Mouse (Mus musculus) kidney, adult 8-10 months (tissue): ENCODE measurements around the gene Dnal4.
"Not testable (repeated sequence)": the region's sequence is repeated elsewhere in the genome, so short reads cannot be mapped to it uniquely, and the experiment has no call there.

Experiments used
- DNase-seq, 2 experiments: peaks; one replicate each; pipeline ENCODE4 v3.0.0; 2022

Dnal4 gene

DNA sequence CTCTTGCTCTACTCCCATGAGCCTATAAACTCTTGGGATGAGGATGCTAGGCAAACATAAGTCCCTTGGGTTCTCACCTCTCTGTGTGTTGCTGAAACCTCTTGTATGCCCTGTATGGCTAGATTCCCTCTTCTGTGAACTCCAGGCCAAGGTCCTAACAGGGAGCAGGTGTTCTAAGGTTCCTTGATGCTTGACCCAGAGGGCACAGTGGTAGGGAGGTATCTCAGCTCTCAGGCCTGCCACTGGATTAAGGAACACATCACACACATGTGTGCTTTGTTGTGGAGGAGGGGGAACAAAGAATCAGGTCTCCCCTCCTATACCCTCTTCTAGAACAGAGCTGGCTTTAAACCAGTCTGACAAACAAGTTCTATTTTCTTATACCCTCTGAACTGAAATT lies at the start of gene Dnal4:
TSS of gene Dnal4 (minus strand) at position 101 of the 400 bp plus-strand sequence.
- DNase-seq, result no peak

DNA sequence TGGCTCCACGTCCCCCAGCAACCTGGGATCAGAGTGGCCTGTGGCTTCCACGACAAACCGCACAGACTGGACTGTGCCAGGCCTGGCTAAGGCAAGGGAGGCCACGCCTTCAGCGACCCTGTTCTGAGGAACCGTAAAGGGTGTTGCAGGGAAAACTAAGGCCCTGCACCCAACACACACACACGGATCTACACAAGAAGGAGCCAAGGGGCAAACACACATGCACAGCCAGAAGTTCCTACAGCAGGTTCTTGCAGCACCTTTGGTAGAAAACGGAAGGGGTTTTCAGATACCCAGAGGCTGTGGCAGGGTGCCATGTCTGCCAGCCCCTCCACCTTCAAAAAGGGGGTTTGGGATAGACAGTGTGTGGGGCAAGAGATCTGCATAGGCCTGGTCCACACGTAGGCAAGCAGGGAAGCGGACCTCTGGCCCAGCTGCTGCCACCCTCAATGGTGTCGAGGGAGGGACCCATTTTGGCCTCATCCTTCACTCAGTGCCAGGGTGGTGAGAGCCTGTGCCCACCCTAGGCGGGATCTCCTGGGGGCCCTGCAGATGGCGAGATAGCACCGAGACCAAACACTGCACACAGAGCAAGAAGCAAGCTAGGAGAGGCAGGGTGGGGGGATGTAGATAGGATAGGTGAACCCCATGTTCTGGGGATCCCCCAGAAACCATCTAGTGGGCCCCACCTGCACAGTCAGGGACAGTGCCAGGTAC lies 49.6 kb upstream of the Dnal4 start:
- no peak for DNase-seq

DNA sequence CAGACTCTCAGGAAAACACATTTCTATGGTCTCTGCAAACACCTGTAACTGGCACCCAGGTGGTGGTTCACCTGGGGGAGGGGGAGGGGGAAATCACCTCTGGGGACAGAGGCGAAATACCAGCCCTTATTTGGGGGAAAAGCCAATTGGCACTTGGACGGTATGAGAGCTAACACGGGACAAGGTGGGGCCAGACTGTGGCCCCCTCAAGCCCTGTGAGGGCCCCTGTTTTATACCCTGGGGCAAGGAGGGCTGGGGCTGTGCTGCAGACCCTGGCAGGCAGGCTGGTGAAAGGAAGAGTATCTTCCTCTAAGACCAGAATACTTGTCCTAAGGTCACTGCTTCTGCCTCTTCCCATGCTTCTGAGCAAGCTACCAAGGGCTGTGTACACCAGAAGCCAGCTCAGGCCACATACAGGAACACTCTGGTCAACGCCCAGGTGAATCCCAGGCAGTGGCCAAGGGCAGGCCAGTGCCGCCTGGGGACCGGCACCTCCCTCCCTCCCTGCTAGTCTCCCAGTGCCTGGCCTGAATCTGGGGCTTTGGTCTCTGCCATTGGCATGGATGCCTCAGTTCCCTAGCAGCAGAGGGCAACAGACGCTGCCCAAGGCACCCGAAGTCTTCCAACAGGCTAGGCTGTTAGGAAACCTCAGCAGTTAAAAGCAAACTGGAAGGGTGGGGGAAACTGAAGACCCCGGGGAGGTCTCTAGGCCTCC lies 48.7 kb upstream of the Dnal4 start:
- DNase-seq, result no peak

DNA sequence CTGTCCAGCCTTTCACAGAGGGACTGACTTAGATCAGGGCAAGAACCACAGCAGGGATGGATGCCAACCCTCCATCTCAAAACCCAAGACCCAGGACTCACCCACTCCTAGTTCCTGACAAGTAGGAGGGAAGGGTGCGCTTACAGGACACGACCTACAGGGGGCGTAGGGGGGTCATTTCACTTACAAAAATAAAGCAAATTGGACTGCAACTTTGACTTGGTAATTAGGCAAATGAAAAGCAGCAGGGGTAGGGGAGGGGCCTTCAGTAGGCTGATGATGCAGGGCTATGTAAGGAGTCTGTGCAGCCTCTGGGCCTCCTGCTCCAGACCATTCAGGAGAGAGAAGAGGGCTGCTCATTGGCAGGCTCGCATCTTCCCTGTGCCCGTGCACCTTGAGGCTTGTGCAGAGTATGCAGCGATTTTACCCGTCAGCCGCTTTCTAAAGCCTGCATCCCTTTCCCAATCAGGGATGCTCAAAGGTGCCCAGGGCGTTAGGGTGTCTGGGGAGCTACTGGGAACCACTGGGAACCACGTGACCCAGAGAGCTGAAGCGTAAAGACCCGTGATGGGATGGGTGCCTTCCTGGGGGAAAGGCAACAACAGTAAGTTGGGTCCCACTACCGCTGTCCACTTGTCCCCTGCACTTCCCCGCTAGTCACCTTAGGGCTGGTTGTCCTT lies 47.6 kb upstream of the Dnal4 start:
- no peak for DNase-seq

DNA sequence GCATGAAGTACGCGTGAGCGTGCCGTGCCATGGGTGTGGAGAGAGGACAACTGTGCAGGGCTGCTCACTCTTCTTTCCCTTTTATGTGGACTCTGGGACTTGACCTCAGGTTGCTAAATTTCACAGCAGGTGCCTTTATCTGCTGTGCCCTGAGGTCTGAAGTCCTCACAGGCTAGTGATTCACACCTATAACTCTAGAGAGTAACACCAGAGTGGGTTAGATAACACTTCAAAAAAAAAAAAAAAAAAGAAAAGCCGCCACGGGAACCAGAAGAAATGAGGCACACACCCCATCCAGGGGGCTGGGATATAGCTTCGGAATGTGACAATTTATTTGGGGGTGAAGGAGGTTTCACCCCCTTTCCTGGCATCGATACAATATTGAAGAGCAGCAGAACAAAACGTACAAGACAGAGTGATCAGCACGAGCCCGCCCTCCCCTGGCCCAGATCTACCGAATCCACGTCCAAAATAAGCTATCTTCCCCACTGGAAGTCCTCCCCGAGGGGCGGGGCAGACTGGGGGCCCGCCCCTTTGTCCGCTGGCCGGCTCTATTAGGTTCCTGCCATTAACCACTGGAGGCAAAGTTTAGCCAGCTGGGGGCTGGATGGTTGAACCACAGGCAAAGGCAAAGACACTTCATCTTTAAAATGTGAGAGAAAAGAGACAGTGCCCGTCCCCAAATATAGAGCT lies 46.1 kb upstream of the Dnal4 start:
- peak; percentile 40 to 44 for DNase-seq

DNA sequence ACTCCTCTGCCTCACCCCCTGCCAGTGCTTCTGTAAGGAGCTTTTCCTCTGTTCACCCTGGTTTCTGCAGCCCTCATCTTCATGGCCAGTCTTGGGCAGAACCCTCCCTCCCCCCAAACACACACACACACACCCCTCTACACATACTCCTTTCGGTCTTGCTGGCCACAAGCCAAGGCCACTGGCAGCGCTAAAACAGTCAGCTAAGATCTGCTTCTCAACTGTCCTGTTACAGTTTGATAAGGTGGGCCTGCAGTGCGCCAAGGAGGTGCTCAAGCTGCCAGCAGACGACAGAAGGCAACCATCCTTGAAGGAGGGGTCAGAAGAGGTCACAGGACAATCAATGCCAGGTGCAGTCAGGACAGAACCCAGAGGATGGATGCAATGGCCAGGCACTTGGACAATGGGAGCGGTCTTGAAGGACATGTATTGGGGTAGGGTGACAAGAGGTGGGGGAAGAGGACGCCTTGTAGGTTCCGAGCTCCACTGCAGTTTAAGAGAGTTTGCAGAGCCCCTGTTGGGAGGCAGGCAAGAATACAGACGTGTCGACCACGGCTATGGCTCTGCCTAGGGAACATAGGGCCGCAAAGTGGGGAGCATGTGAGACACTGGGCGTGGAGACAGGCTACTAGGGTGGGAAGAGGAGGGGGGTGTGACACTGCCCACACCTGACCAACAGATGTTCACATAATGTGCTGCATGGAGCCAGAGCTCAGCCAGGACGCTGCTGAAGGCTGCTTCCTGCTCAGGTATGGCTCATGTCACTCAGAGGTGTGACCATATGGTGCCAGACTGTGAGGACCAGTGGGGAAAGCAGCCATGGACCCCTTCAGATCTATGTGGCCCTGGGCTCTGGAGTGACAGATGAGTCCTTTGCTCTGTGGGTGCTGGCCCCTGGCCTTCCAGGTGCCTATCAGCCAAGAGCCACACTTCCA lies 44.9 kb upstream of the Dnal4 start:
- DNase-seq, result no peak

DNA sequence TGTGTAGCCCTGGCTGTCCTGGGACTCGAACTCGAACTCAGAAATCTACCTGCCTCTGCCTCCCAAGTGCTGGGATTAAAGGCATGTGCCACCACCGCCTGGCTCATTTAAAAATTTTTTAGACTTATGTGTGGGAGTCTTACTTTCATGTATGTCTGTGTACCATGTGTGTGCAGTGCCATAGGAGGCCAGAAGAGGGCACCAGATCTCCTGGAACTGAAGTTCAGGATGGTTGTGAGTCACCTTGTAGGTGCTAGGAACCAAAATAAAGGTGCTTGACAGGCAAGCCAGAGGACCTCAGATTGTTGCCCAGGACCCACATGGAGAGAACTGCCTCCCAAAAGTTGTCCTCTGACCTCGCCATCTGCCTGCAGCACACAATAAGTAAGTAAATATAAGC lies 40.7 kb upstream of the Dnal4 start:
- DNase-seq, result no peak

DNA sequence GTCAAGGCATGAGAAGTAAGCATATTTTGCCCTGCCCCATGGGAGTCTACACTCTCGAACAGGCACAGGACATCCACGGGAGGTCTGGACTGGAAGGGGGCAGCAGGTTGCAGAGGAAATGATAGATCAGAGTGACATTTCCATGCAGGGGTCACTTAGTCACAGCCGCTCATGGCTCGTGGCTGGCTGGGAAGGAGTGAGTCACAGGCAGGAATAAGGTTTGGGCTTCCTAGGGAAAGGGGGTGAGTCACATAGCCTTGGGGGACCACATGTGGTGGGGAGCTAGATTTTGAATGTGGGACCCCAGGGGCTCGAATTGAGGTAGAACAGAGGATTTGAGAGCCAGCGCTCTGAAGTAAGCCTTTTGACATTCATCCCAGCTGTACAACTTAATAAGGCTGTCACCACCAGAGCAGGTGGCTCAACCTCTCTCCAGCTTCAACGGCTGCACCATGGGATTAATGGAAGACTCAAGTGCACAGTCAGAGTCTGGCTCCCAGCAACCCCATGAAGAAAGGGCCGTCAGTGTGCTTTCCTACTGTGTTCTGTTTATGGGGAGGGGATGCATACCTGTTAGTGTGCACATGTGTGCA lies 36.1 kb upstream of the Dnal4 start:
- DNase-seq, result no peak

DNA sequence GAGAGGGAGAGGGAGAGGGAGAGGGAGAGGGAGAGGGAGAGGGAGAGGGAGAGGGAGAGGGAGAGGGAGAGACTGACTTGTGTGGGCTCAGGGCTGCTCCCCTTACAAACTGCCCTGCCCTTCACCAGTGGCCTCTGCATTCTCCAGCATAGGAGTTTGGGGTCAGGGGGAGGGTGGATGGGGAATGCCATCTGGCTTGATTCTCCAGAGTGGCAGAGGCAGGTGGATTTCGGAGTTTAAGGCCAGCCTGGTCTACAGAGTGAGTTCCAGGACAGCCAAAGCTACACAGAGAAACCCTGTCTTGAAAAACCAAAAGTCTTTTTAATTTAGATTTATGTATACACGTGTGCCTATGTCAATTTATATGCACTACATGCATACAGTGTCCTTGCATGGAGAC lies 35.2 kb upstream of the Dnal4 start:
- not testable (repeated sequence) for DNase-seq

DNA sequence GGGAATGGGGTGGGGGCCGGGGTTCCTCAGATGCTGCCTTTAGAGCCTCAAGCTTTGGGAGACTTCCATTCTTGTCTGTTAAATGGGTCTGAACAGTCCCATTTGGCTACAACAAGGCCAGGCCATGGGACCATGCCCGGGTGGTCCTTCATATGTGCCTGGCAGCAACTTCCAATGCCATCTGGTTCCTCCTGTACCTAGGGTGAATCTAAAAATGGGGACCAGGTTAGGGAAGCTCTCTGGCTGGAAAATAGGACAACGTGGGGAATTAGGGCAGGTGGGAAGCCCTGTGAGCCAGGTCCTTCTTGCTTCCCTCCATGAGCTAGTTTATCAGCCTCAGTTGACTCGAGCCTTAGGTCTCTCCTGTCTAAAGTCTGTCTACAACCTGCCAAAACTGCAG lies 33.3 kb upstream of the Dnal4 start:
- DNase-seq, result no peak

DNA sequence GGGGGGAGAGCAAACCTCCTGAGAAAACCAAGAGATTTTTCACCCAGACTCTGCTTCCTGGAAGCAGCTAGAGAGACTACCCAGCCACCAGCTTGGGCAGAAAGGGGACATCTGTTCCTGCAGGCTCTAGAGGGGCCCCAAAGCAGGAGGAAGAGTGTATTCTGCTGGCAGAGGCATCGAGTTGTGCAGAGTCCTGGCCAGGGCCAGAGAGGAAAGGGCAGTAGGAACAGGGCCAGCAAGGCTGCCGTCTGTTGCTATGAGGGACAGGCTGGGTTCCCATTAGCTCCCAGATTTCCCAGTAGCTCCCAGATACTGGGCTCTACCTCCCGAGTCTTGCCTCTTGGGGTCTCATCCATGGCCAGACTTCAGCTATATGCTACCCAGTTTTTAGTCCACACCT lies 32.4 kb upstream of the Dnal4 start:
- DNase-seq, result no peak

DNA sequence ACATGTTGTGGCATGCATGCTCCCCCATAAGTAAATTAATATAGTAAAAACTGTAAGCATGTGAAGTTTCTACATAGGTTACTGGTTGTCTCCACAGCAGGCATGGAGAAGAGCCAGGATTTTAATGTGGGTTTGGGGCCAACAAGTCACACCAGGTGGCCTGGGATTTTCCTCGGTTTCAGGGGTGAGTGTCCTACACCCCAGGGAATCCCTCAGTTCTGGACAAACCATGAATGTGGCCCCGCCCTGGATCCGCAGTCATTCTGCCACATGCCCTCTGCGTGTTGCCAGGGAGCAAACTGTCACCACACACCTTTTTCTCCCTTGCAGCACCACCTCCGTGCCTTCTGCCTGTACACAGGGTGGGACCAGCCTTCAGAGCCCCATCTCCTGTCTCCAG lies 31.0 kb upstream of the Dnal4 start:
- DNase-seq, result no peak

DNA sequence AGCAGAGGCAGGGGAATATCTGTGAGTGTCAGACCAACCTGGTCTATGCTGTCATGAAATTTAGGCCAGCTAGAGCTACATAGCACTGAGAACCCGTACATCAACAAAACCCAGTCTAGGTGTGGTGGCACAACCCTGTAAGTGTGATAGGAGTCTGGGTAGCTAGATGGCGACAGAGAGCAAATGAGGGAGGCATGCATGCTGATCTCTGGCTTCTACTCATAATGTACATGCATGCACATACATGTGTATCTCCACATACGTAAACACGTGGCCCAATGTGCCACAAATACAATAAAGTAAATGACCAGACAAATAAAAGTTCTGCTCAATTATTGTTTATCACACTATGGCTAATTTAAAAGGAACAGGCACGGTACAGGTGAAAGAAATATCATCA lies 30.5 kb upstream of the Dnal4 start:
- DNase-seq, result peak in 1 of 2 experiments; percentile 48

DNA sequence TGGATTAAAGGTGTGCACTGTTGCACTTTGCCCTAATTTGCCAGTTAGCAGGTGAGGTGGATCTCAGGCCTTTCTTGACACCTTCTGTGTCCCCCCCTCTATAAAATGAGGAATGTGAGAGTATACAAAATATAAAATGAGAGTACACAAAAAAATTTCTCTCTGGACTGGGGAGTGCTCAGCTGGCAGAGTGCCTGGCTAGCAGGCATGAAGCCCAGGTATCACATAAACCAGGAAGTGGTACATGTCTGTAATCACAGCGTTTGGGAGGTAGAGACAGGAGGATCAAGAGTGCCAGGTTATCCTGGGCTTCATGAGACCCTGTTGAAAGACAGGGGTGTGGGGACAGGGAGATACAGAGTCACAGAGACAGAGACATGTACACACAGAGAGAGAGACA lies 29.4 kb upstream of the Dnal4 start:
- no peak for DNase-seq

DNA sequence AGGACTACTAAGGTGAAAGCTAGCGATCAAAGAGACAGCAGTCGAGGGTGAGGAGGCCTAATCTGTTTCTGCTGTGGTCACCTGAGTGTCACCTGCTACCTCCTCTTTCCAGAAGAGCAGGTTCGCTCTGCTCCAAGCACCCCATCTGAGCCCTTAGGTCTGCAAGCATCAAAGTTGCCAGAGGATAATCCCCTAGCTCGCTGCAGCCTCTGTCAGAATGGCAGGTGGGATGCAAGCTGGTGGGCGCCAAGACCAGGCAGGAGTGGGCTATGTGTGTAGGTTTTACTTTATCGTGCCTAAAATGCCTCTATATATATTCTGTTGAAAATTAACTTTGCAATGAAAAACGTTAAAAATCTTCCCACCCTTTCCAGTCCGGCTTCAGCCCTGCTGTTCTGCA lies 27.6 kb upstream of the Dnal4 start:
- no peak for DNase-seq

DNA sequence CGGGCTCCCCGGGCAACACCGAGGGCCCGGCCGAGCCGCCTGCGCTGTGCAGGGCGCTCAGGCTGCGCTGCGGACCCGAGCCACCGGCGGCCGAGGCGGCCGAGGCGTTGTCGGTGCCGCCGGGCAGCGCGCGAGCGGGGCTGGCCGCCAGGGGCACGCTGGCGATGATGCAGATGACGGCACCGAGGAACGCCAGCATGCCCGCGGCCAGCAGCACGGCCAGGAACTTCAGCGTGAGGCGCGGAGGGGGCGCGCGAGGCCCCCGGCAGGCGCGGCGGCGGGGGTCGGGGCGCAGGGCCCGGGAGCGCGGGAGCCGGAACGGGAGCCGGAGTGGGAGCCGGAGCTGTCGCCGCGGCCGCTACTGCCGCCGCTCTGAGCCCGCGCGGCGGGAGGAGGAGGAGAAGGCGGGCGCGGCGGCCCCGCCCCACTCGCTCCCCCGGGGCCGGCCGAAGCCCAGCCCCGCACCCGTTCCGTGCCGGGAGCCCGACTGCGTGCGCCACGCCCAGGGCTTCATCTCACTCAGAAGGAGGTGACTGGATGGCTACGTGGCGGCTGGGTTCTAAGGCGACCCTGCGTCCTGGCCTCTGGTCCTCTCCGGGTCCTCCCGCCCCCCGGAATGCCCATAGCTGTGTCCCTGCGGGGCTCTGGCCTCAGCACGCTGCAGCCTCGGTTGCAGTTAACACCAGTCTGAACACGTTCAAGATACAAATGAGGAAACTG lies 26.9 kb upstream of the Dnal4 start, which contains the start of gene Nptxr:
TSS of gene Nptxr (minus strand) at position 415 of the 720 bp plus-strand sequence.
- DNase-seq, result peak in 1 of 2 experiments; percentile 19

DNA sequence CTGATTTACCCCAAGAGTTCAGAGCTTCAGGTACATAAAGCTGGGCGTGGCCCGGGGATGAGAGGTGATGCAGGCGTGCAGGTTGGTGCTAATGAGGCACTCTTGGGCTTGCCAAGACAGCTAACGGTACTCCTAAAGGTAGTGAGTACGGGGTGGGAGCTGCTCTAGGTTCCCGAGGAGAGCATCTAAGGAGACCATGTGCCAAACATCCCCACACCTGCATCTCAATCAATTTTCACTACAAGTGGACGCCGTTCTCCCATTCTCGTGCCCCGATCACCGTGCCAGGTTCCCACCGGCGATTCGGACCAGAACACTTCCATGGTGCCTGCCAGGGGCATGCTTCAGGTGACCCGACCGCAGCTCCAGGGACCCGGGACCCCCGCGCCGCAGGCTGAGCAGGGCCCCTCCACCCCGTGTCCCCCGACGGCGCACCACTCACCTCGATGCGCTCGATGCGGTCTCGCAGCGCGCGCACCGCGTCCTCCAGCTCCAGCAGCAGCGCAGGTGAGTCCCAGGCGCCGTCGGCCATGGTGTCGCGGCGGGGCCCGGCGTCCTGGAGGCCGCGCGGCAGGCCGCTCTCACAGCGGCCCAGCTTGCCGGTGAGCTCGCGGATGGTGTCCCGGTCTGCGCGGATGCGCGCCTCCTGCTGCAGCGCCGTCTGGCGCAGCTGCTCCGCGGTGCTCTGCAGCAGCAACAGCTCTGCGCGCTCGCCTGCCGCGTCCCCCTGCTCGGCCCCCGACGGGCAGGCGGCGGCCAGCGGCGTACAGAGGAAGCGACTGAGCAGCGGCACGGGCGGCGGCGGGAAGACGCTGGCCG lies 26.1 kb upstream of the Dnal4 start:
- DNase-seq, result no peak

DNA sequence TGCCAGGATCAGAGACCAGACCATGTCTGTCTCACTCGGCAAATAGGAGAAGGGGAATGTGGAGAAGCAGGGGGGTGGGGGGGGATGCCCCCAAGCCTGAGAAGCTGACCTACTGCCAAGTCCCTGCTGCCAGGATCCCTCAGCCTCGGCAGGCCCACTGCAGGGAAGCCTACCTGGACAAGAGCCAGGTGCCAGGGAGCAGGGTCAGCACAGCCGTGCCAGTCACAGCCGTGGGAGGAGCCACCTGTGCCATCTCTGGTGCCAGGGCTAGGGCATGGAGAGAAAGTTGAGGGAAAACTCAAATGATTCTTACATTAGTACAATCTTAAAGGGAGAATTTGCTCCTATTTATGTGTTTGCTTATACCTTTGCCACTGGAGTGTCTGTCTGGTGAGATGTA lies 24.7 kb upstream of the Dnal4 start:
- DNase-seq, result no peak

DNA sequence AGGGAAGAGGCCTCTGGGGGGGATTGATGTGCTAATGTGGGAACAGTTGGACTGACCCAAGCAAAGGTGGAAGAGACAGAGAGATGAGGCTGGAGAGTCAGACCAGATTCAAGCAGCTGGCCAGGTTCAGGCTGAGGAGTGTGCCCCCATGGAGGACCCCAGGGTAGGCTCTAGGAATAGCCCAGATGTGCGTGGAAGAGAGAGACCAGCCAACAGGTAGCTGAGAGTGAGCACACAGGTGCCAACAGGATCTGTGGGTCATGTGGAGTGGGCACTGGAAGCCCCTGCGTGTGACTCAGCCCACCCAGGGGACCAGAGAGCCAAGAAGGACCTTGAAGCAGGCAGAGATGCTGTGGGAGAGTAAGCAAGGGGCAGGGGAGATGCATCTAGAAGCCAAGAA lies 24.0 kb upstream of the Dnal4 start:
- DNase-seq, result no peak

DNA sequence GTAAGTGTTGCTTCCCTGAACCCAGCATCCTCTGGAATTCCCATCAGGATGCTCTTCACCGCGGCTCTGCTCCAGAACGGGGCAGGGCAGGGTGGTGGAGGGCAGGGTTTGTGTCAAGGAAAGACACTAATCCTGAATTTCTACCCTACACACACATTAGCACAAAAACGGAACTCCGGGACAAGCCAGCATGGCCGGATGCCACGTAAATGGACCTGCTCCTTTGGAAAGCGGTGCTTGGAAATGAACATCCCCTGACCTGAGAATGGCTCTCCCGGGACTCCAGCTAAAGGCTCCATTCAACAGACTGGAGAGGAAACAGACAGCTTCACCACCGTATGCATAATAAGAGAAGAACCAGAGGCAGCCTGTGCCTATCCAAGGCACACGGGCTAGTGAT lies 23.1 kb upstream of the Dnal4 start:
- DNase-seq, result no peak
